Mouse (Mus musculus) heart, postnatal 14 days (tissue): ENCODE measurements at regions not wholly inside any gene's neighbourhood (a gene's known extent, or its start where the extent isn't known, plus 50 kb on each side); places are given as distances from the start of the nearest gene placed in this dataset.
"Not testable (repeated sequence)": the region's sequence is repeated elsewhere in the genome, so short reads cannot be mapped to it uniquely, and the experiment has no call there.

ENCODE experiments used
- DNase-seq, 2 experiments: peaks; one replicate each; pipeline ENCODE4 v3.0.0; 2021 to 2022
- intact Hi-C: fragments of 180-260 bp; cut with DNase I; formaldehyde crosslinking; loops from one replicate; pipeline ENCODE4 v1.15.1; 2025

- DNase-seq = no peak
- intact Hi-C loops = no loop called here
Observed at GRCm38 (mm10) chr3:40254376-40254775, 276.7 kb upstream of the Intu start.

GRCm38 (mm10) chr3:40262536-40262935, 268.6 kb upstream of the Intu start:
- intact Hi-C loops = no loop called here
- no peak for DNase-seq

- intact Hi-C loops = no loop called here
Observed at GRCm38 (mm10) chr3:40267514-40267913, 263.6 kb upstream of the Intu start.

GRCm38 (mm10) chr3:40282926-40283325, 248.2 kb upstream of the Intu start:
- intact Hi-C loops = no loop called here
- DNase-seq = no peak

More at GRCm38 (mm10) chr3:40267514-40267913, 263.6 kb upstream of the Intu start:
- DNase-seq = no peak

- intact Hi-C loops = no loop called here
- no peak for DNase-seq
Observed at GRCm38 (mm10) chr3:40286959-40287710, 244.0 kb upstream of the Intu start.

- DNase-seq = no peak
- intact Hi-C loops = no loop called here
Observed at GRCm38 (mm10) chr3:40297120-40297519, 234.0 kb upstream of the Intu start.

- no peak for DNase-seq
- intact Hi-C loops = no loop called here
Observed at GRCm38 (mm10) chr3:40320319-40320718, 210.8 kb upstream of the Intu start.

GRCm38 (mm10) chr3:40325872-40326803, 204.9 kb upstream of the Intu start:
- DNase-seq = no peak
- intact Hi-C loops = no loop called here

- intact Hi-C loops = no loop called here
- DNase-seq = no peak
Observed at GRCm38 (mm10) chr3:40339492-40340030, 191.5 kb upstream of the Intu start.

GRCm38 (mm10) chr3:40355103-40355502, 176.0 kb upstream of the Intu start:
- DNase-seq = no peak
- intact Hi-C loops = no loop called here

- intact Hi-C loops = no loop called here
- DNase-seq = no peak
Observed at GRCm38 (mm10) chr3:40368421-40368820, 162.7 kb upstream of the Intu start.

GRCm38 (mm10) chr3:40371411-40371810, 159.7 kb upstream of the Intu start:
- no peak for DNase-seq
- intact Hi-C loops = no loop called here

- DNase-seq, intact Hi-C loops: not testable (repeated sequence)
Observed at GRCm38 (mm10) chr3:40376220-40376619, 154.9 kb upstream of the Intu start.

- intact Hi-C loops = no loop called here
- peak in 1 of 2 experiments; percentile 9 for DNase-seq
Observed at GRCm38 (mm10) chr3:40377416-40377815, 153.7 kb upstream of the Intu start.

GRCm38 (mm10) chr3:40379063-40379462, 152.0 kb upstream of the Intu start:
- intact Hi-C loops = no loop called here
- no peak for DNase-seq

- peak; percentile 23 to 61 for DNase-seq
- intact Hi-C loops = loop anchor here (1.0 to 10.0 kb wide), 4 partner anchors 51 to 1507 kb away; no protein-coding TSS in a partner anchor
Observed at GRCm38 (mm10) chr3:40391631-40392030, 139.5 kb upstream of the Intu start.

GRCm38 (mm10) chr3:40398184-40398583, 132.9 kb upstream of the Intu start:
- no peak for DNase-seq
- intact Hi-C loops = loop anchor here (10.0 kb wide), 1 partner anchor 393 kb away; no protein-coding TSS in a partner anchor

GRCm38 (mm10) chr3:40403402-40403801, 127.7 kb upstream of the Intu start:
- no peak for DNase-seq
- intact Hi-C loops = no loop called here

- intact Hi-C loops = no loop called here
Observed at GRCm38 (mm10) chr3:40405095-40405948, 125.8 kb upstream of the Intu start.

GRCm38 (mm10) chr3:40405949-40406236, 125.2 kb upstream of the Intu start:
- intact Hi-C loops = no loop called here
- no peak for DNase-seq

More at GRCm38 (mm10) chr3:40405095-40405948, 125.8 kb upstream of the Intu start:
- DNase-seq = no peak
